Mouse (Mus musculus) thymus, adult 18-20 months (tissue): ENCODE measurements around the gene Gpr83.
A peak's percentile ranks its signal among the peaks of the same experiment; 100 is the strongest.

Experiments
- DNase-seq, 2 experiments: peaks; one replicate each; pipeline ENCODE4 v3.0.0; 2022; ENCODE audit warnings: mixed read lengths in 2 of 2

Gpr83 gene

DNA sequence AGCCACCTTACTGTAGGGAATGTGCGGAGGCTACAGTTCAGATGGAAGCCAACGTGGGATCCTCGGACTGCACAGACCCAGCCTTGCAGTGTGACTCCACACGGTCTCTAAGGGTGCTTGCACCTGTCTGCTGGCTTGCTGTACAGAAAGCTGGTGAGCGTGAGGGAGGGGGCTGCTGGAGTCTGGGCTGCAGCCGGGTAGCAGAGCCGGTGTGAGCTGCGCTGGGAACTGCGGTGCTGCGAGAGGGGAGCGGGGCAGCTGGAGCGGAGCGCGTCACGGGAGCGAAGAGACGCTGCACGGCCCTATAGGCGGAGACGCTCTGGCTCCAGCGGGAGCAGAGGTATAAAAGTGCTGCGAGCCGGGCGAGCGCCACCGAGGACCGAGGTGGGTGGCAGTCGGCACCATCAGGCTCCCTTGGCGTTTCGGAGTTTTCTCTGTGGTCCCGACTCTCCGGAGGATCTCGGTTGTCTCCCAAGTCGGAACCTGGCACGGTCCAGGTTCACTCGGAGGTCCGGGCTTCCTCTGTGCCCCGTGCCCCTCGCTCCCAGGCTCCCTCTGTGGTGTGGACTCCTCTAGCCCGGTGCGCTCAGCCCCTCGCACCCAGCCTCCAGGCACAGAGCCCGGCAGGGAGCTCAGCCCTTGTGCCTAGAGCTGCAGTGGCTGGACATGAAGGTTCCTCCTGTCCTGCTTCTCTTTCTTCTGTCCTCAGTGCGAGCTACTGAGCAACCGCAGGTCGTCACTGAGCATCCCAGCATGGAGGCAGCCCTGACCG is at the start of gene Gpr83:
TSS of gene Gpr83 (plus strand) at position 343 of the 772 bp plus-strand sequence.
- DNase-seq, result peak; percentile 18 to 20

GRCm38 (mm10) chr9:14821396-14821795 is 38.6 kb upstream of the Gpr83 start:
- DNase-seq, result no peak

DNA sequence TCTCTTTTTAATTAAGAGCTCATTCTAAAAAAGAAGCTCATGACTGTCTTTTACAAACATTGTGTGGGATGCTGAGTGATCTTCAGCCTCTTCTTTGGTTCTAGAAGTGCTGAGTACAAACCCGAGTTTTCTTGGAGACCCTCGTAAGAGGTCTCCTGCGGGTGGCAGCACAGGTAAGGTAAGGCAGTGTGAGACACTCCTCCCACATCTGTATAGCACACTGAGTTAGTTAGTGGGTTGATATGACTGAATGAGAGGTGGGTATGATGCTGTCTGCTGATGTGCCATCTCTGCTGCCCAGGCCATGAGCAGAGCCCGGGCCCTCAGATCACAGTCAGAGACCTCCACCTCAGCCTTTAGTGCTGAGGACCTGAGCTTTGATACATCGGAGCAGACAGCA is 35.2 kb upstream of the Gpr83 start:
- no peak for DNase-seq

DNA sequence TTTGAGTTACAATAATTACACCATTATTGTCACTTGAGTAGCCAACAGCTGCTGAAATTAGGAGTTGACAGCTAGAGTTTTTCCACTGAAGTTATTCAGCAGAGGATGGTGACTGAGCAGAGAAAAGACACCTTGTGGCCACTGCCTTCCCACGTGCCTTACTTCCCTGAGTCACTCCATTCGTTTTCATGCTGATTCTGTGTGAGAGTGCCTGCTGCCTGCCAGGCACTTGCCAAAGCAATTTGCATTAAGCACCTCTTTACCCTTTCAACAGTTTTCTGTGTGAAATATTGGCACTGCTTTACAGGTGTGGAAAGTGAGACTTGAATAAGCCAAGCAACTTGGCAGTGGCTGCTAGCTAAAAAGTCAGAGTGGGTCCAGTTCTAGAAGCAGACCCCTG is 32.1 kb upstream of the Gpr83 start:
- DNase-seq, result no peak

GRCm38 (mm10) chr9:14832046-14832445 is 28.0 kb upstream of the Gpr83 start:
- no peak for DNase-seq

- no peak for DNase-seq
Measured at GRCm38 (mm10) chr9:14835335-14836075, 24.5 kb upstream of the Gpr83 start.

- DNase-seq, result no peak
Measured at GRCm38 (mm10) chr9:14839527-14839926, 20.5 kb upstream of the Gpr83 start.

DNA sequence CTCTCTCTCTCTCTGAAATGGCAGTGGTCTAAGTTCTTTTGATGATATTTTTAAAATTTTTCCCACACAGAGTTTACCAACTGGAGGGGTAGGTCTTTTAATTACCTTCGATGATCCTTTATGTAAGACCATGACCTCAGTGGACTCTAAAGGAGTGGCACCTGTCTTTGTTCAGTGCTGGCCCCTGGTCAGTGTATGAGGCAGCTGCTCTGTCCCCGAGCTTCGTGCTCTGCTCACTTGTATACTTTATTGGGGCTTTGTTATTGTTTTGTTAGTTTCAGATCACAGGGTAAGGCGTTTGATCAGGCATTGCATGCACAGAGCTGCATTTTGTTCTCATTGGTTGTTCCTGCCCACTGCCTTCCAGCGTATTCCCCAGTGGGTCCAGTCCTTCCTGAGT is 20.0 kb upstream of the Gpr83 start:
- DNase-seq, result no peak

DNA sequence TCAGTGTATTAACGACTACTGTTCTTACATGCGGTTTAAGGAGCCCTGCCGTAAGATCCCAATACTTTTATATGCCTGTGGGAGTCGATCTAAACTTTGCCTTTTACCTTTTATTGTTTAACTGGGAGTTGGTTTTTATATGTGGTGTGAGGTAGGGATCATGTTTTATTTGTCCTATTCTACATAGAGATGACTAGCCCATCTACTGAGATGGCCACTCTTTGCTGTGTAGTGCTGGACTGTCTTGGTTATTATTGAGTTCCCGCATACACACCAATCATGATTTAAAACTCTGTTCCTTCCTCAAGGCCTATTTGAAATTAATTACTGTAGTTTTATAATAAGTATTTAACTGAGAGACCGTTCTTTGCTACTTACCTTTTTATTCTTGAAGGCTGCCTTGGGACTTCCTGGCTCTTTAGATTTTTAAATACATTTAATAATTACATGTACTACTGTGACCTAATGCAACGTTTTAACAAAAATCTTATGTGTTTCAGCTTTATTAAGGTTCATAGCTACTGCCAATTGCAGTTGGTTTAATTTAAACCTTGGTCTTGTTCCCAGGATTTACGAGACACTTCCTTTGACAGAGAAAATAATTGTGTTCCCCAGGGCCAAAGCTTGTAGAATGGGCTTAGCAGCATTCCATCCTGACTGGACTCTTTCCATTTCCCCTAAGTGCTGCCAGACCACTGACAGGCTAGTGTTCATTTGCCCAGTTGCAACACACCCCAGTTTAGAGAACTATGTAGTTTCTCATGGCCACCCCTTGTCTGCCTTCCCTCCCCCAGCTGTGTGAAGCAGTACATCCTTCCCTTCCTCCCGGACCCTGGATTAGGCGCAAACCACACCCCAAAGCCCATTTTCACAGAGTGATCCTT is 17.9 kb upstream of the Gpr83 start:
- DNase-seq, result no peak

DNA sequence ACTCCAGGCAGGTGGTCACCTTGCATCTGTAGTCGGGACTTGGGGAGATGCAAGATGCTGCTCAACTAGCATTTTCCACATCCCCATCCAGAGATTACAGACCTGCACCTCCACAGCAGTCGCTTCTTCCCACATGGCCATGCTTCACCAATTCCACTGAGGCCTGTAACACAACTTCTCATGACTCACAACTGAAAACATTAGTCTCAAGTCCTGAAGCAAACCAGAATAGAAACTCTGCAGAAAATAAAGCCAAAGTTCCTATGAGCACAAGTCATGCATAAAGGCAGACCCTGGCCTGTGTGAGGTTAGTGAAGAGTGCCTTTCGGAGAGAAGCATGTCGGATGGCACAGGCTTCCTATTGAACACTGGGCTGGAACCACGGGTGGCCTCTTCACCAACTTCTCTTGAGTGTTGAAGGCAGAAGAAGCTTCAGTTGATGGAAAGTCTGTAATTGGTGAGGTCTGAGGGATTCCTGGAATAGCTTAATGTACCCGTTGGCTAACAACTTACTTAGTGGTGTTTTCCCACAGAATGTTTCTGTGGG is 16.6 kb upstream of the Gpr83 start:
- no peak for DNase-seq

- no peak for DNase-seq
Measured at GRCm38 (mm10) chr9:14843901-14844300, 16.1 kb upstream of the Gpr83 start.

- DNase-seq, result no peak
Measured at GRCm38 (mm10) chr9:14846428-14846827, 13.6 kb upstream of the Gpr83 start.

DNA sequence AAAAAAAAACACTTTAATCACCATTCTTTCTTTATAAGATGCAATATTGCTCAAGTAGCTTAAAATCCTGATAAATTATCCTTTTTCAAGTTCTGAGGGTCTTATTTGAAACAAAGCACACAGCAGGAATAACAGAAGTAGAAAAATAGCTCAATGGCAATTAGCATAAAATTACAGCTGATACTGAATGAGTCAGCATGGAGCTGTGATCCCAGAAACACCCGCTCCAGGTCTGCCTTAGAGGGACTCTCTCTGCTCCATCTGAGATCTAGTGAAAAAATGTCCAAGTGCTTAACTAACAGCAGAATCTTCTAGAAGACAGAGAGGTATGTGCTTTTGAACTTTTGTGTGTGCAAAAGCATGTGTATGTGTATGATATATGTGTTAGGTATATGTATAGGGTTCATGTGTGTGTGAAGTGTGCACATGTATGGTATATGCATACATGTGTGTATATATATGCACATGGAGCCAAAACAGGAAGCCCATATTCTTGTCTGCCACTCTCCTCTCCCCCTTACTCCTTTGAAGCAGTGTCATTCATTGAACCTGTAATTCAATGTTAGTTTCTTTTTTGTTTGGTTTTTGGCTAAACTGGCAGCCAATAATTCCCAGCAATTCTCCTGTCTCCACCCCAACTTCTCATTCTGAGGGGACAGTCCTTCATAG is 11.6 kb upstream of the Gpr83 start:
- DNase-seq, result no peak

DNA sequence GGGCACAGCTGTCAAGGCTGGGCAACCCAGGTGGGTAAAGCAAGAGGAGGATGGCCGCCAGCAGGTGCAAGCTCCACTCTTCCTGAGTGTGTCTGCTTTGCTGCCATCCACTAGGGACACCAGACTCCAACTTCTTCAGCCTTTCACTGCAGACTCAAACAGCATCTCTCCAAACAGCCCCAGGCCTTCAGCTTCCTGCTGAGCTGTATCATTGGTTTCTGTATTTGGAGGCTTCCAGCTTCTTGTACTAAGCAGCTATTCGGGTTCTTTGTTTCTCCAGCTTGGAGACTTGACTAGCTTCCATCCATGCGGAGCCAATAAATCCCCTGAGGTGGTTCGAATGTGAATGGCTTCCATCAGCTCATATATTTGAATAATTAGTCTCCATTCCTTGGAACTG is 5.4 kb upstream of the Gpr83 start:
- no peak for DNase-seq

- no peak for DNase-seq
Measured at GRCm38 (mm10) chr9:14856922-14857654, 2.9 kb upstream of the Gpr83 start.

DNA sequence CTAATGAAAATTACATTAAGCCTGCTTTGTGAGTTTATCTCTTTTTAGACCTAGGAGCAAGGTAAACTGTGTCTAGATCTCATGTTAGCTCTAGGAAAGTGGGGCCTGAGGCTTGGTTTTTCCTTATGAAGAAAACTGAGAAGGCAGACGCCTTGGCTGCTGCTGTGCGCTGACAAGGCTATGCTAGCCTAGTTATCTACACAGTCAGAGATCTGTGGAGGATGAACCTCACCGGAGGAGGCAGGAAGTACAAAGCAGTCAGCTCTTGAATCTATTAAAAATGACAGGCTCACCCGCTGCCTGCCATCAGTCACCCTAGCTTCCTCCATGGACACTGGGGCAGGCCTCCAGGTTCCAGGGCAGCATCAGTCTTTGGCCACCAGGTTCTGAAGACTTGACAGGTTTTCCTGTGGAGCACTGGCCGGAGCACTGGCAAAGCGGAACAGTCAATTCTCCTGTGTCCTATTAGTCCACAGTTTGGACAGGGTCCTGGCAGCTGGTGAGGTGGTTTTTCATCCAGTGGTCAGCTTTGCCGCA is 1.8 kb upstream of the Gpr83 start:
- no peak for DNase-seq

DNA sequence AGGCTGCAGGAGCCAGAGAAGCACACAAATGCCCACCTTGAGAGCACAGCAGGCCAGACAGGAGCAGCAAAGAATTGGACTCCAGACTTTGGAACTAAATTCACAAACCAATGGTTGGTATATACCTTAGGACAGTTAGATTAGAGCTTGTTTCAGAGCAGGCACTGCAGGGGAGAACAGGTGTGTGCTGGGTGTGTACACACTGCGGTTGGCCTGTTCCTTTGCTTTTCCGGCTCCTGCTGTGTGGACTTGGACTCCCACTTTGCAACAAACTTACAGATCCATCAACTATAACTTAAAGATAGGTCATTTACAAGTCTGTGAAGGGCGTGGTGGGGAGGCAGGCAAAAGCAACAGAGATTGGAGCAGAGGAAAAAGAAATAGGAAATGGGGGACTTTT is 1.2 kb upstream of the Gpr83 start:
- DNase-seq, result no peak

DNA sequence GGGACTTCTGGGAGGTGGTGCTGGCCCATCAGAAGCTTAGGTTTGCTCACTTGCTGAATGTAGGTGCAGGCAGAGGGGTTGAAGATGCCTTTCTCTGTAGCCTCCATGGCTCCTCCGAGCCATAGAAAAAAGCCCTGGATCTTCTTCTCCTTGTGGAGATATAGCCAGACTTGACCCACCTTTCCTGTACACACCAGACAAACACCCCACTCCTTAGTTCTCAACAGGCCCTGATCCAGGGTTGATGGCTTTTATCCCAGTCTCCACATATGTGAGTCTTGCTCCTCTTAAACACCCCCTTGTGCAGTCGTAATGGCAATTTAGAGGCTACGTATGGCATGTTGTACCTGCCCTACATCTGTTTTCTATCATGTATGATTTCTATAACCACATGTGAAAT is 3.1 kb downstream of the Gpr83 start:
- DNase-seq, result no peak

- no peak for DNase-seq
Measured at GRCm38 (mm10) chr9:14864726-14865125, 4.7 kb downstream of the Gpr83 start.

DNA sequence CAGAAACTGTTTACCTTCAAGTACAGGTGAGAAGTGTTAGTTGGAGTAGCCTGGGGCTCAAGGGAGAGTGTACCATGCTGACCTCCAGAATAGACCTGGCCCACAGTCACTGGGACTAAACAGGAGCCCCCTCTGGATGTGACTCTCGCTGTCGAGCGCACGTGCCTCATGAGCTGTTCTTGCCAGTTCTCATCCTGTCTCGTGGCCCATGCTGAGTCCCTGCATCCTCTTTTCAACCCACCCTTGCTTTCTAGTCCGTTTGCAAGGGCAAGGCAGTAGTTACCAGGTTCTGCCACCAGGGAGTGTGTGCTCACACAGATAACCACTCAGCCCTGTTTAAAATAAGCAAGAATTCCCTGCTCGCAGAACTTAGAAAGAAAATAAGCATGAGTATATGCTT is 6.9 kb downstream of the Gpr83 start:
- DNase-seq, result peak in 1 of 2 experiments; percentile 50

GRCm38 (mm10) chr9:14868326-14868725 is 8.3 kb downstream of the Gpr83 start:
- no peak for DNase-seq
